Mouse (Mus musculus): ENCODE data around the gene Mok.
"Not testable (repeated sequence)": the region's sequence is repeated elsewhere in the genome, so short reads cannot be mapped to it uniquely, and the experiment has no call there.

Mok gene

GRCm38 (mm10) chr12:110840348-110841198, at the start of gene Mok:
Gene Mok, minus strand, starts transcription at chr12:110840939.
- DNase-seq: peak; percentile 97

- DNase-seq: peak; percentile 98
Observed at GRCm38 (mm10) chr12:110889036-110890020, 48.6 kb upstream of the Mok start, which contains the start of the genes Cinp and Tecpr2. Gene Cinp, minus strand, starts transcription at chr12:110889145. Gene Tecpr2, plus strand, starts transcription at chr12:110889264.

- no peak for DNase-seq
Observed at GRCm38 (mm10) chr12:110888606-110889005, 47.9 kb upstream of the Mok start.

DNA sequence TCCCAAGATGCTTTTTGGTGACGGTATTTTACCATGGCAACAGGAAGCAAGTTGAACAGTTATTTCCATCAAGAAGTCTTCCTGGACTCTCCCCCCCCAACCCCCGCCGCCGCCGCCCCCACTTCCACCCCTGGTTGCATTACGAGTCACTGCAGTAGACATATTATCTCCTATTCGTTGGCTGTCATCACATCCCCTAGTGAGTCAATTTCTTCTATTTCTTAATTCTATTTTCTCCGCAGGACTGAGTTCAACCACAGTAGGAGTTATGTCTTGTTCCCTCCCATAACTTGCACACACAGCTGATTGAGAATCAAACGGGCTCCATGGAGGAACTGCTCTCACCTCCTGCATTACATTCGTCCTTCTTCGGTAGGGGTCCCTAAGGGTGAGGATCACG, 47.4 kb upstream of the Mok start:
- DNase-seq: peak; percentile 9

- peak; percentile 77 for DNase-seq
Observed at GRCm38 (mm10) chr12:110885251-110885650, 44.5 kb upstream of the Mok start.

- no peak for DNase-seq
Observed at GRCm38 (mm10) chr12:110882291-110882690, 41.6 kb upstream of the Mok start.

GRCm38 (mm10) chr12:110875351-110875750, 34.6 kb upstream of the Mok start:
- DNase-seq: no peak

- DNase-seq: no peak
Observed at GRCm38 (mm10) chr12:110871247-110871646, 30.5 kb upstream of the Mok start.

DNA sequence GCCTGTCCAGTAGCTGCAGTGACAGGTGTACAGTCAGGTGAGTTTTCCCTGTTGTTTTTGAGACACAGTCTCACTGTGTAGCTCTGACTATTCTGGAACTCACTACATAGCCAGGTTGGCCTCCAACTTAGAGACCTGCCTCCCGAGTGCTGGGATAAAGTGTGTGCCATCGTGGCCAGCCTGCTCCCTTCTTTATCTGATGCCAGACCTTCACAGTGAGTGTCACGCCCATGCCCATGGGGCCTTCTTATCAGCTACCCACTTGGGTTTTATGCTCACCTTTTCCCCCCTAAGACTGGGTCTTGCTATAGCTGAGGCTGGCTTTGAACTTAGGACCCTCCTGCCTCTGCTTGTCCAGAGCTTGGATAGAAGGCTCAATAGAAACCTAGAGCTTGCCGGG, 29.4 kb upstream of the Mok start:
- no peak for DNase-seq

DNA sequence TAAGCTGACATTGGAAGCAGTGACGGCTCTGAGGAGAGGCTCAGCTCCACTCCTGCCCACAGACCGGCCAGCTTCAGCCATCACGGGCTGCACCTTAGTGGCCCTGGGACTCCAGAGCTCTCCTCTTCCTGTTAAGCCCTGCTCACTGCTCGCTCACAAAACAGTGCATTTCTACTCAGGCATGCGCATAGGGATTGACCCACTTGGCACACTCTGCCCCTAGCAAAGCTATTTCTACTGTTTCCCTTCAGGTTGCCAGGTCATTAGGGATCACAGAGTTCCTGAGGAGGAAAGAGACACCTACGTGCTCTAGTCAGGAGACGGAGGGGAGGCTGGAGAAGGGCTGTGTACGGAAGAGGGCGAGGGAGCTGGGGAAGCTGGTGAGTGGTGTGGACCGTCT, 25.2 kb upstream of the Mok start:
- DNase-seq: peak; percentile 14

GRCm38 (mm10) chr12:110865571-110865970, 24.8 kb upstream of the Mok start:
- DNase-seq: no peak

DNA sequence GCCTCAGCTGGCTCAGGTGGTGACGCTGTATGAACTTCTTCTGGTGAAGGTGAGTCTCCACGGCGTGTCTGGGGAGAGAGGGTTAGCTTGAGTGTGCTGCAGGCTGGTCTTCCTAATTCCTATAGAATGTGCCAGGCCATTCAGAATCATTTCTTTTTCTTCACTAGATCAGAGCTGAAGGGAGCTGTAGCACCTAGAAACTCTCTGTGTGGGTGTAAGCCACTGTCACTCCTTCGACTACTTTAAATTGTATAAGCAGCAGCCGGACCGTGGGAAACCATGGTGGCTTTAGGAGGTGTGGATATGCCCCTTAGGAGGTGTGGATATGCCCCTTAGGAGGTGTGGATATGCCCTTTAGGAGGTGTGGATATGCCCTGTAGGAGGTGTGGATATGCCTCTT, 23.3 kb upstream of the Mok start:
- no peak for DNase-seq

DNA sequence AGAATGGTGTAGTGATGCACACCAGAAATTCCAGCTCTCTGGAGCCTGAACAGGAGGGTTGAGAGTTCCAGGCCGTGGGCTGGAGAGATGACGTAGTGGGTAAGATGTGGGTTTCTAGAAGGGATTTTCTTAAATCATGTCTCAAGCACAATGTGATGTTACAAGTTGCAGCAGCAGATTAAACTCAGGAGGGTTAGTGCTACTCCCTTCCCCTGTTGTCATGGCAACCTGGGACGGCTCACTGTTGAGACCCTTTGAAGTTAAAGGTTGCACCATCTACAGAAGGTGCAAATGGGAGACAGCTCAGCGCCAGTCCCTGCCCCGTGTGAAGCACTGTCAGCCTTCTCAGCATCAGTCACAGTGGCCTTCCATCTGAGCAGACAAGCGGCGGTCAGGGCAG, 20.5 kb upstream of the Mok start:
- no peak for DNase-seq

- no peak for DNase-seq
Observed at GRCm38 (mm10) chr12:110860293-110860692, 19.6 kb upstream of the Mok start.

DNA sequence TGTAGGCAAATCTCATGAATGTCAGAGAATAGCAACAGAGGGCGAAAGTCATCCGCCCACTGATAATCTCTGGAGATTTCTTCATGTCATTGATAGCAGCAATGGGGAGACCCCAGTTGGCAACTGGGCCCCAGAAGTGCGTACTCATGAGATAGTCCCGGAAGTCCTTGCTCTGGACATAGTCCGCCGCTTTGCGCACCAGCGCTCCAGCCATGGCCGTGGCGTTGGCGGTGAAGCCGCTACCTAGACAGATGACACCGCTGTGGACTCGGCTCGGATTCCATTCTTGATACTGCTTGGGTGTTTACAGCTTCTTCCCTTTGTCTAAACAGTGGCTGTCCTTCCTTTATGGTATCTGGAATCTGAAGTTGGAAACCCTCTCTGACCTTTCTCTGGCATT, 17.9 kb upstream of the Mok start:
- not testable (repeated sequence) for DNase-seq

GRCm38 (mm10) chr12:110857196-110857595, 16.5 kb upstream of the Mok start:
- DNase-seq: no peak

DNA sequence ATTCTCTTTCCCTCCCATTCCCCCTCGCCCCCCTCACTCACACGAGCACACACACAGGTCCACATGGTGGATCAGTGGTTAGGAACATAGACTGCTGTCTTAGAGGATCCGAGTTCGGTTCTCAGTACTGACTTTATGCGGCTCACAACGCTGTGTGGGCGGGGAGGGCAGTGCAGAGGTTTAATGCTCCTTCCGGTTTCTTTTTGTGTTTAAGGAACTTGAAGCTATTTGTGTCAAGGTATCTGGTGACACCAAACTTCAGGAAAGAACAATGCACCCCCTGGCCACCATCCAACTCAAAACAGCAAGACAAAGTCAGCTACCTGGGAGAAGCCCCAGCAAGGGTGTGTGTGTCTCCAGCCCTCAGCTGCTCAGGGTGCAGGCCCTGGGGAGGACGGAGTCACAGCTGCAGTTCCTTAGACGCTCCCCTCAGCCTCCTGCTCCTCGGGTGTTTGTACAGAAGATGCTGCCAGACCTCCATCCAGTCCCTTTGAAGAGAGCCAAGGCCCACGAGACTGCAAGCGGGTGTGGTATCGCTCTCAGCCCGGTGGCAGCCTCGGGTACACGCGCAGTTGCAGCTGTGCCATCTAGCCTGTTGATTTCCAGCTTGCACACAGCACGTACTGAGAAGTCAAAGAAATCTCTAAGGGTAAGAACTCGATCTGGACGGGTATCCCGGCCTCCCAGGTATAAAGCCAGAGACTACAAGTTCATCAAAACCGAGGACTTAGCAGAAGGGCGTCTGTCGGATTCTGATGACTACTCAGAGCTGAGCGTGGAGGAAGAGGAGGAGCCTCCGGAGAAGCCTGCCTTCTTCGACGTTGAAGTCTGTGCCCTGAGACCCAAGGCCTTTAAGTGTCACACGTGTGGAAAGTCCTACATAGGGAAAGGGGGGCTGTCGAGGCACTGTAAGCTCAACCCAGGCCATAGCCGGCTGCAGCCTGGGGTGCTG, 14.3 kb upstream of the Mok start:
- DNase-seq: no peak

DNA sequence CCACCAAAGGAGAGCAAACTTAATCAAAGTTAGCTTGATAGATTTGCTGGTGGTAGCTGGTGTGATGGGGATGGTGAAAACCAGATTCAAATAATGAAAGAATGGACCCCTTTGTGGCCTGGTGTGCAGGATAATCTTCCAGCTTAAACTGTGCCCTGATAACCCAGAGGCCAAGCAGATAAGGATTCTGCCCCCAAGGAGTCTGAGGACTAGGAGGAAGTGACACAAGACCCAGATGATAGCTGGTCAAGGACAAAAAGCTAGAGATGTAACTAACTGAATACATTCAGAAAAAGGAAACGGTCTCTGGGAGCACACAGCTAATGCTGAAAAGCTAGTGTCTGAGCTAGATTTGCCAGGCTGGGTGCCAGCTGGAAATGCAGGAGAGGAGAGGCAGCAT, 11.2 kb upstream of the Mok start:
- no peak for DNase-seq

DNA sequence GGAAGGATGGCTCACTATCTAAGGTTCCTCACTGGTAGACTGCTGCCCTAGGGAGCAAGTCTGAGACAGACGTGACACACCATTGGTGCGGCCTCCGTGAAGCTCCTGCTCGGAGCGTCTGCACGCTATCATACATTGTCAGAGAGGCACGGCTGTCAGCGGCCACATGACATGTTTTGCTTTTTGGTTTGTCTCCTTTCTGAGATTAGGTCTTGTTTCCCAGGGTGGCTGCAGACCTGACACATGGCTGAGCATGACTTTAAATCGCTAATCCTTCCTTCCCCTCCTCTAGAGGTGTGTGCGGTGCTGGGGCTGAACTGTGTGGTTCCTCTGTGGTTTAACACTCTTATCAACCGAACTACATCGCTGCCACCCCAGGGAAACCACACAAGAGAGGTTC, 10.7 kb upstream of the Mok start:
- DNase-seq: peak; percentile 15

- no peak for DNase-seq
Observed at GRCm38 (mm10) chr12:110850929-110851256, 10.2 kb upstream of the Mok start.

- peak; percentile 88 for DNase-seq
Observed at GRCm38 (mm10) chr12:110850010-110850928, 9.5 kb upstream of the Mok start, which contains the start of gene Zfp839. Gene Zfp839, plus strand, starts transcription at chr12:110850253.

Measured in kidney, adult 9 months (tissue).